Comparison of ENCODE assay signal across 8 mouse cellular contexts in the genomic region with DNA sequence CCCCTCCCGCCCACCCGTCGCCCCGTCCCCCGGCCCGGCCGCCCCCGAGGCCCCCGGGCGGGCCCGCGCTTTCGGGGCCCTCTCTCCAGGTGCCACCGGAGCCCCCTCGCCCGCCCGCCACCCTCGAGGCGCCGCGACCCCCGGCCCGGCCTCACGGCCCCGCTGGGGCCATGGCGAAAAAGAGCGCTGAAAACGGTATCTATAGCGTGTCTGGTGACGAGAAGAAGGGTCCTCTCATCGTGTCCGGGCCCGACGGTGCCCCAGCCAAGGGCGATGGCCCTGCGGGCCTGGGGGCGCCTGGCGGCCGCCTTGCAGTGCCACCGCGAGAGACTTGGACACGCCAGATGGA. TPM values are rescaled to one million over a fixed set of nuclear protein-coding genes. Genes with fewer than 3 reads are reported as not detected.
DNase-seq lines count a peak whose midpoint lies in the region; ATAC-seq lines count a peak whose summit lies in the region.

No protein-coding gene starts in this region.

- DNase-seq in heart, postnatal 36 days = no peak
- DNase-seq in MN1 (ENCODE audit: low spot score) = peak; percentile 17
- DNase-seq in hindbrain, embryonic 10.5 days (ENCODE audit: low spot score) = peak; percentile 10
- DNase-seq in midbrain, embryonic 10.5 days (ENCODE audit: low spot score) = peak; percentile 26
- no peak for DNase-seq in ovary, postnatal 14 days (ENCODE audit: low spot score)
- DNase-seq in right cerebral cortex, postnatal 36 days (ENCODE audit: low spot score in 2 of 2) = no peak
- no peak for DNase-seq in spleen, adult 12 weeks (ENCODE audit: low spot score)

- H3K36me3 ChIP-seq in heart, embryonic 14.5 days (ENCODE audit: control insufficient read depth, insufficient read depth, low read length) = peaks cover 25% of the 10 kb centered on the region
- peaks cover 28% of the 10 kb centered on the region for H3K36me3 ChIP-seq in hindbrain, embryonic 10.5 days
- H3K36me3 ChIP-seq in midbrain, embryonic 10.5 days = peaks cover 26% of the 10 kb centered on the region

- ATAC-seq in heart, embryonic 14.5 days (ENCODE audit: insufficient number of reproducible peaks, insufficient read depth, low FRiP score, low read depth) = no peak

- WGBS in heart, embryonic 14.5 days = 20% methylated on average over 36 of the region's 42 CpGs
- 24% methylated on average over 42 of the region's 42 CpGs for WGBS in hindbrain, embryonic 10.5 days
- 26% methylated on average over 37 of the region's 42 CpGs for WGBS in midbrain, embryonic 10.5 days

- H3K27ac ChIP-seq in heart, embryonic 14.5 days (replicated peaks in 1 of 2; ENCODE audit: control insufficient read depth in 1 of 2, insufficient read depth in 1 of 2, low read depth in 2 of 2, low read length in 2 of 2) = peak overlapping the region; percentile 51 to 84
- peak overlapping the region; percentile 89 for H3K27ac ChIP-seq in hindbrain, embryonic 10.5 days
- H3K27ac ChIP-seq in midbrain, embryonic 10.5 days (replicated peaks) = peak overlapping the region; percentile 87

- H3K4me2 ChIP-seq in heart, embryonic 14.5 days (ENCODE audit: low read length) = peak overlapping the region; percentile 70

- peak overlapping the region; percentile 62 to 63 for H3K4me3 ChIP-seq in heart, embryonic 14.5 days (ENCODE audit: control insufficient read depth in 1 of 2, insufficient read depth in 1 of 2, low read depth in 1 of 2, low read length in 2 of 2)
- peak overlapping the region; percentile 66 for H3K4me3 ChIP-seq in hindbrain, embryonic 10.5 days
- peak overlapping the region; percentile 68 for H3K4me3 ChIP-seq in midbrain, embryonic 10.5 days

- H3K9ac ChIP-seq in heart, embryonic 14.5 days (ENCODE audit: low read length) = peak overlapping the region; percentile 86

- H3K4me1 ChIP-seq in heart, embryonic 14.5 days (ENCODE audit: control insufficient read depth in 2 of 2, insufficient read depth in 2 of 2, low read length in 2 of 2) = peaks cover 4 to 5% of the 10 kb centered on the region in 2 experiments; a peak in 2 of 4 replicates
- peaks cover 24% of the 10 kb centered on the region for H3K4me1 ChIP-seq in hindbrain, embryonic 10.5 days (replicated peaks)
- peaks cover 26% of the 10 kb centered on the region for H3K4me1 ChIP-seq in midbrain, embryonic 10.5 days

- H3K27me3 ChIP-seq in heart, embryonic 14.5 days (ENCODE audit: control insufficient read depth, insufficient read depth, low read length) = no peaks in the 10 kb centered on the region
- H3K27me3 ChIP-seq in hindbrain, embryonic 10.5 days (ENCODE audit: insufficient read depth, poor library complexity, severe bottlenecking) = peaks cover 12% of the 10 kb centered on the region; the same call in 1 of the 2 replicates
- H3K27me3 ChIP-seq in midbrain, embryonic 10.5 days (ENCODE audit: low read depth, poor library complexity, severe bottlenecking) = peaks cover 31% of the 10 kb centered on the region; the same call in 1 of the 2 replicates

- intact Hi-C loops in heart, postnatal 36 days (cut with DNase I) = loop anchor here (5.0 to 10.0 kb wide), 2 partner anchors 279 to 411 kb away; no protein-coding TSS in a partner anchor

- no peaks in the 10 kb centered on the region for H3K9me3 ChIP-seq in heart, embryonic 14.5 days (ENCODE audit: control insufficient read depth, low read length)
- no peaks in the 10 kb centered on the region for H3K9me3 ChIP-seq in hindbrain, embryonic 10.5 days
- 0 out of 2 replicates have a peak, but pooled peaks cover 6% of the 10 kb centered on the region for H3K9me3 ChIP-seq in midbrain, embryonic 10.5 days (replicated peaks)

RNA-seq across cellular contexts. Expression of a gene that starts 0.6 kb away (rescaled TPM):
- 11.8 and 11.9 TPM in 2 replicates for polyA plus RNA-seq in heart, embryonic 14.5 days (2014; fragmentation: Nextera tagmentation; extraction: Ambion mirVana)
- 100 to 1,000 TPM; 130 to 145 TPM for total RNA-seq in heart, postnatal 36 days (2021)
- 5.0 and 5.6 TPM in 2 replicates for polyA plus RNA-seq in hindbrain, embryonic 10.5 days (2016; fragmentation: Nextera tagmentation; extraction: Ambion mirVana)
- polyA plus RNA-seq in midbrain, embryonic 10.5 days (2016; fragmentation: Nextera tagmentation; extraction: Ambion mirVana) = 4.1 and 4.6 TPM in 2 replicates

RNA-seq across cellular contexts. Expression of a gene that starts 13.7 kb away (rescaled TPM):
- polyA plus RNA-seq in heart, embryonic 14.5 days (2014; fragmentation: Nextera tagmentation; extraction: Ambion mirVana) = 11.6 and 12.9 TPM in 2 replicates
- 1 to 10 TPM; 5.1 to 7.1 TPM for total RNA-seq in heart, postnatal 36 days (2021)
- polyA plus RNA-seq in hindbrain, embryonic 10.5 days (2016; fragmentation: Nextera tagmentation; extraction: Ambion mirVana) = 7.6 and 12.9 TPM in 2 replicates
- polyA plus RNA-seq in midbrain, embryonic 10.5 days (2016; fragmentation: Nextera tagmentation; extraction: Ambion mirVana) = 7.0 and 12.6 TPM in 2 replicates

RNA-seq across cellular contexts. Expression of a gene that starts 34.4 kb away (rescaled TPM):
- 0.70 and 0.80 TPM in 2 replicates for polyA plus RNA-seq in heart, embryonic 14.5 days (2014; fragmentation: Nextera tagmentation; extraction: Ambion mirVana)
- not detected for total RNA-seq in heart, postnatal 36 days (2021)
- 32.9 and 49.2 TPM in 2 replicates for polyA plus RNA-seq in hindbrain, embryonic 10.5 days (2016; fragmentation: Nextera tagmentation; extraction: Ambion mirVana)
- polyA plus RNA-seq in midbrain, embryonic 10.5 days (2016; fragmentation: Nextera tagmentation; extraction: Ambion mirVana) = 16.6 and 32.4 TPM in 2 replicates

RNA-seq across cellular contexts. Expression of a gene that starts 42.4 kb away (rescaled TPM):
- polyA plus RNA-seq in heart, embryonic 14.5 days (2014; fragmentation: Nextera tagmentation; extraction: Ambion mirVana) = 164 and 174 TPM in 2 replicates
- 10 to 100 TPM; 74.2 to 83.4 TPM for total RNA-seq in heart, postnatal 36 days (2021)
- 144 and 164 TPM in 2 replicates for polyA plus RNA-seq in hindbrain, embryonic 10.5 days (2016; fragmentation: Nextera tagmentation; extraction: Ambion mirVana)
- 144 and 157 TPM in 2 replicates for polyA plus RNA-seq in midbrain, embryonic 10.5 days (2016; fragmentation: Nextera tagmentation; extraction: Ambion mirVana)

RNA-seq across cellular contexts. Expression of a gene that starts 42.8 kb away (rescaled TPM):
- 10.9 and 12.2 TPM in 2 replicates for polyA plus RNA-seq in heart, embryonic 14.5 days (2014; fragmentation: Nextera tagmentation; extraction: Ambion mirVana)
- total RNA-seq in heart, postnatal 36 days (2021) = 10 to 100 TPM; 29.6 to 33.6 TPM
- polyA plus RNA-seq in hindbrain, embryonic 10.5 days (2016; fragmentation: Nextera tagmentation; extraction: Ambion mirVana) = 10.7 and 14.1 TPM in 2 replicates
- polyA plus RNA-seq in midbrain, embryonic 10.5 days (2016; fragmentation: Nextera tagmentation; extraction: Ambion mirVana) = 10.9 and 11.5 TPM in 2 replicates

Comparison
In these comparisons a context has a peak if more than half of its experiments do, and no peak if none do; other contexts are left out.
1. DNase-seq: peak in MN1 (single experiment), hindbrain, embryonic 10.5 days (single experiment) and midbrain, embryonic 10.5 days (single experiment); none in heart, postnatal 36 days (0 of 2), ovary, postnatal 14 days (single experiment), right cerebral cortex, postnatal 36 days (0 of 2) and spleen, adult 12 weeks (single experiment).
2. Peak in every context shown above with its lines, with median percentiles within 50 percentile points of each other: H3K27ac ChIP-seq and H3K4me3 ChIP-seq.